Mouse (Mus musculus) forebrain, embryonic 12.5 days (tissue): ENCODE data around the gene Coasy. TPM values are rescaled to one million over a fixed set of nuclear protein-coding genes. Genes with fewer than 3 reads are reported as not detected.

ENCODE experiments used
- ATAC-seq: fragments of 200-750 bp; cut with Nextera tagmentation; 2 replicates; pipeline ENCODE4 v1.8.0; 2017; ENCODE audit warnings: moderate TSS enrichment; ENCODE audit not compliant: low FRiP score
- H3K27ac ChIP-seq: fragments of 300-500 bp; sonication (generic); 2 replicates; pipeline ENCODE4 v1.5.1; 2016; ENCODE audit warnings: mild to moderate bottlenecking
- H3K27me3 ChIP-seq: fragments of 300-500 bp; sonication (generic); 2 replicates; pipeline ENCODE4 v1.6.1; 2016; ENCODE audit warnings: mild to moderate bottlenecking
- H3K36me3 ChIP-seq: fragments of 300-500 bp; sonication (generic); replicated peaks from 2 replicates; pipeline ENCODE4 v1.6.1; 2016; ENCODE audit warnings: mild to moderate bottlenecking
- H3K4me1 ChIP-seq: fragments of 300-500 bp; sonication (generic); 2 replicates; pipeline ENCODE4 v1.6.1; 2016
- H3K4me2 ChIP-seq: fragments of 300-500 bp; sonication (generic); 2 replicates; pipeline ENCODE4 v1.6.1; 2016; ENCODE audit warnings: mild to moderate bottlenecking, moderate library complexity
- H3K4me3 ChIP-seq: fragments of 300-500 bp; sonication (generic); replicated peaks from 2 replicates; pipeline ENCODE4 v1.5.1; 2016; ENCODE audit warnings: mild to moderate bottlenecking
- H3K9ac ChIP-seq: fragments of 300-500 bp; sonication (generic); 2 replicates; pipeline ENCODE4 v1.6.1; 2016; ENCODE audit warnings: mild to moderate bottlenecking
- H3K9me3 ChIP-seq: fragments of 300-500 bp; sonication (generic); 2 replicates; pipeline ENCODE4 v1.6.1; 2016
- WGBS: fragments of 180-500 bp; shearing (Covaris S2); methylation state at CpG from one replicate; pipeline ENCODE4 v1.1.7; 2016; 5-methylcytosine and 5-hydroxymethylcytosine counted together
- polyA plus RNA-seq: library from polyadenylated mRNA; unstranded; fragments of >200 nt; fragmentation: Nextera tagmentation; extraction: Ambion mirVana; gene quantifications from 2 replicates; pipeline ENCODE4 v1.2.1, GENCODE M21; 2016

Coasy gene
- polyA plus RNA-seq: 50.7 and 50.9 TPM in 2 replicates

DNA sequence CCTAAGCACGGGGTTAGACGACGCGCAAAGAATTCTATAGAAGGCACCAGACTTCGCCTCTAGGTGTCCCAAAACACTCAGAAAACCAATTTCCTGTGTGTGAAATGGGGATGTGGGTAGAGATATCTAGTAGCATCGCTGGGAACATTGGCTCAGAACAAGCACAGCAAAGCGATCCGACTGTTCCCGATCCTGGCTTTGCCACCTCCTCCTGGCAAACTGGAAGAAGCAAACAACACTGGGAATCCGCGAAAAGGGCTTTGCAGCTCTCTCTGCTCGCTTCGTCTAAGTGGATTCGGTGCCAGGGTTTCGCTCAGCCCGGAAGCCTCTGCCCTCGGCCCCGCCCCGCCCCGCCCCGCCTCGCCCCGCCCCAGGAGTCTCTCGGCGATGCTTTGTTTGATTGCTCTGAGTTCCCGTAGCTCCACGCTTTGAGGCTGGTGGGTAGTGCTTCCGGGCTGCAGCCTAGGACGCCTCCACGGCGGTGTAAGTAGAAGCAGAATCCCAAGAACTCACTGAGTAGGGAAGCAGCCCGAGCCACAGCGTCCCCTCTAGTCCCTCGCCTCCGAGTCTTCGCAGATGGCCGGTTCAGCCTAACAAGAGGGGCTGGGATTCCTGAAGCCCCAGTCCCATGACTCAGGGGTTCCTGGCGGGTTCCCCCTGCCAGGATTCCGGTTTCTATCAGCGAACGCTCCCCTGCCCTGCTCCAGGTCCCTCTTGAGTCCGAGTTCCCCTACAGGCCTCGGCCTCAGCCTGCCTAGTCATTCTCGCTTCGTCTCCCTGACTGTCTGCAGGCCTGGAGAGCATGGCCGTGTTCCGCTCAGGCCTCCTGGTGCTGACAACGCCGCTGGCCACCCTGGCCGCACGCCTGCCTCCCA lies at the start of gene Coasy:
Gene Coasy, plus strand, starts transcription at position 358 of the 875 bp plus-strand sequence.
- peak within 1 kb of the TSS; percentile 84 for H3K4me3 ChIP-seq
- H3K27ac ChIP-seq: peak within 1 kb of the TSS; percentile 90
- H3K9me3 ChIP-seq: no peaks in the 10 kb centered on the region
- peaks cover 40% of the 10 kb centered on the region for H3K27me3 ChIP-seq
- peaks cover 43% of the 10 kb centered on the region for H3K4me1 ChIP-seq
- under 1% methylated on average over 48 of the region's 51 CpGs for WGBS
- peak within 1 kb of the TSS; percentile 90 for H3K9ac ChIP-seq
- H3K4me2 ChIP-seq: peak within 1 kb of the TSS; percentile 96
- peaks cover 7% of the 10 kb centered on the region for H3K36me3 ChIP-seq
- ATAC-seq: peak; percentile 86

DNA sequence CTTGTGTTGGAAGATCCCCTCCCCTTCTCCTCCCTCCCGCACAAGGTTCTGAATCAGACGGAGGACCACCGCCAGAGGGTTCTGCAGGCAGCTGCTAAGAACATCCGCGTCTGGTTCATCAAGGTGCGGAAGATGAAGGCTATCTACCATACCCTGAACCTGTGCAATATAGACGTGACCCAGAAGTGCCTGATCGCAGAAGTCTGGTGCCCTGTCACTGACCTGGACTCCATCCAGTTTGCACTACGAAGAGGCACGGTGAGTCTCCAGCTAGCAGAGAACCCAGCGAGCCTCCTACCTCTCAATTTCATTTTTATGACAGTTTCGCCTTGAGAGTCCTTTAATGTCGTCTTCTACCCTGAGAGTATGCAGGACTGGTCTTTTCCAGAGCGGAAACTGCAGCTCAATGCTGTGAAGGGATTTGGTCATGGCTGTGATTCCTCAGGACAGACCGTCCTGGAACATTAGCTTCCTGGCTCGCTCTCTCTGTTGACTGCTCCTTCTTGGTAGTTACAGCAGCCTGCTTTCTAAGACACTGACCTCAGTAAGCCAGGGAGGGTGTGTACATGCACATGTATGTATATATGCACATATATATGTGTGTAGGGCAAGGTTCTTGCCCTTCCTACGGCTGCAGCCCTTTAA lies 48.4 kb upstream of the Coasy start:
- no peaks in the 10 kb centered on the region for H3K27me3 ChIP-seq
- WGBS: 94% methylated on average over 17 of the region's 17 CpGs
- no peak for ATAC-seq
- H3K4me2 ChIP-seq: no peak overlapping the region
- no peaks in the 10 kb centered on the region for H3K4me1 ChIP-seq
- no peak overlapping the region for H3K4me3 ChIP-seq
- no peak overlapping the region for H3K27ac ChIP-seq
- H3K36me3 ChIP-seq: peaks cover 79% of the 10 kb centered on the region
- no peak overlapping the region for H3K9ac ChIP-seq
- no peaks in the 10 kb centered on the region for H3K9me3 ChIP-seq

DNA sequence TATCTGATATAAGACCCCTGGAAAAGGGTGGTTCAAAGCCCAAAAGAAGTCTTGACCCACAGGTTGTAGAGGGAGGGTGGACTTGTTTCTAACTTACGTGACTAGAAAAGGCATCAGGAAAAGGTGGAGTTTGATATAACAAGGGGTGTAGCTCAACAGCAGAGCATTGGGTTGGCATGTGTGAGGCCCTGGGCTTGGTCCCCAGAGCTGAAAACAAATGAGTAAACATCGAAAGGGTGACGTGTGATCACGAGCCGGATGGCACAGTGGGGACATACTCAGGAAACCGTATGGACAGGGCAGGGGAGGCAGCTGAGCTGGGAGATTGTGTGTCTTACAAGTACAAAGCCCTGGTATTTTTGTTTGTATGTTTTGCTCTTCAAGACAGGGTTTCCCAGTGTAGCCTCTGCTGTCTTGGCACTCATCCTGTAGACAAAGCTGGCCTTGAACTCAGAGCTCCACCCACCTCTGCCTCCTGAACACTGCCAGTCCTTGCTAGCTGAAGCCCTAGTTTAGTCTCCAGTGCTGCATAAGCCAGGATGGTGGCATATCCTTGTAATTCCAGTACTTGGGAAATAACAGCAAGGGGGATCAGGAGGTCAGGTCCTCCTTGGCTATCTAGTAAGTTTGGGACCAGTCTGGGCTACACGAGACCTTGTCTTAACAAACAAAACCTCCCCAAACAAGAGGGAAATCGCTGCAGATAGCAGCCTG lies 47.6 kb upstream of the Coasy start:
- H3K4me3 ChIP-seq: no peak overlapping the region
- H3K4me2 ChIP-seq: no peak overlapping the region
- no peak overlapping the region for H3K9ac ChIP-seq
- no peak for ATAC-seq
- H3K9me3 ChIP-seq: no peaks in the 10 kb centered on the region
- H3K27me3 ChIP-seq: no peaks in the 10 kb centered on the region
- H3K36me3 ChIP-seq: peaks cover 81% of the 10 kb centered on the region
- no peak overlapping the region for H3K27ac ChIP-seq
- WGBS: 93% methylated on average over 8 of the region's 8 CpGs
- H3K4me1 ChIP-seq: no peaks in the 10 kb centered on the region

DNA sequence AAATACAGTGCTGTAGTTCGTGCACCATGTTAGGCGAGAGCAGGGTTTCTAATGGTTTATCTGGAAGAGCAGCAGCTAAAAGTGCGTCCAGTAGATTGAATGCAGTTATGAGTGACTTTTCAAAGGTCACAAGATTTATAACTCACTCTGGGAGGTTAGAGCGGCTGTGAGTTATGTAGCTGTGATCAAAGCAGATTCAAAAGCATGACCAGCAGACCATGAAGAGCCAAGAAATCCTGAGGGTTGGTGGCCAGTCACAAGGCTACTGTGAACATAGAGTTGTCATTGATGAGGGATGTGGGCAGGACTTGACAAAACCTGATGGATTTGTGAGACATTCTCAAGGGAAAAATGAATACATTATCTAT lies 47.1 kb upstream of the Coasy start:
- no peaks in the 10 kb centered on the region for H3K27me3 ChIP-seq
- 91% methylated on average over 4 of the region's 4 CpGs for WGBS
- no peak for ATAC-seq
- H3K4me2 ChIP-seq: no peak overlapping the region
- no peak overlapping the region for H3K9ac ChIP-seq
- H3K4me1 ChIP-seq: no peaks in the 10 kb centered on the region
- no peak overlapping the region for H3K4me3 ChIP-seq
- no peak overlapping the region for H3K27ac ChIP-seq
- no peaks in the 10 kb centered on the region for H3K9me3 ChIP-seq
- peaks cover 81% of the 10 kb centered on the region for H3K36me3 ChIP-seq

DNA sequence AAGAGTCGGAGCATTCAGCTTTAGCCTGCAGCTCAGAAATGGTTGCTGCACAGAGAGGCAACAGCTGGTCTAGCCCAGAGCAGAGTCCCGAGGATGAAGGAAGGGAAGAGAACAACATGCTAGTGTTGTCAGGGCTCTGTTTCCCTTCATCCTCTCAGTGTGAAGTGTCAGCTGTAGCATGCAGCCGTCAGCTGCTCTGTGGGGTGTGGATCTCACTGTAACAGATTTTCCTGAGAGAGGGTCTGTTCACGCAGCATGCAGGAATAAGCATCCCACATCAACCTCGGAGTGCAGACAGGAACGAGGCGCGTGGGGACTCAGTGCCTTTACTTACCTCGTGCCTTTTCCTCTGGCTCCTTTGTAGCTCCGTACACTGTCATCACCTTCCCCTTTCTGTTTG lies 44.6 kb upstream of the Coasy start:
- H3K4me2 ChIP-seq: no peak overlapping the region

DNA sequence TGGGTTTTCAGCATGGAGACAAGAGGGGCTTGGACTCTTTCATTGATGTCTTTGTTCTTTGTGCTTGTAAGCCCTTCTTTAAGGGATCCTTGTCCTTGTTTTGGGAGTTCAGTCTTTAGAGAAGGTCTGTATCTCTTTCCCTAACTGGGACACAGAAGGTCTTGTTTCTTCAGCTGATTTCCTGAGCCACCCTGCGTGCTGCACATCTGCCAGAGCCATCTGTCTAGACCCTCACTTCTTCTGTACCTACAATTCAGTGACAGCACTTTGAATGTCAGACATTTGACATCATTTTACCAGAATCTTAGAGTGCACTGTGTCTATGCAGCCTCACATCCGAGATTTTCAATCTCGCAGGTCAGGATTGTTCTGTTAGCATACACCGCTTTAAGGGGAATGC lies 36.5 kb upstream of the Coasy start:
- no peak overlapping the region for H3K4me2 ChIP-seq
- peaks cover 91% of the 10 kb centered on the region for H3K36me3 ChIP-seq
- H3K4me3 ChIP-seq: no peak overlapping the region
- no peak for ATAC-seq
- H3K4me1 ChIP-seq: no peaks in the 10 kb centered on the region
- H3K9ac ChIP-seq: no peak overlapping the region
- H3K27me3 ChIP-seq: no peaks in the 10 kb centered on the region
- H3K9me3 ChIP-seq: no peaks in the 10 kb centered on the region
- H3K27ac ChIP-seq: no peak overlapping the region
- WGBS: 92% methylated on average over 4 of the region's 4 CpGs

More for the DNA sequence above, 44.6 kb upstream of the Coasy start:
- no peak for ATAC-seq
- H3K27ac ChIP-seq: no peak overlapping the region
- H3K27me3 ChIP-seq: no peaks in the 10 kb centered on the region
- WGBS: 89% methylated on average over 10 of the region's 10 CpGs
- H3K9me3 ChIP-seq: no peaks in the 10 kb centered on the region
- H3K9ac ChIP-seq: no peak overlapping the region
- no peak overlapping the region for H3K4me3 ChIP-seq
- H3K4me1 ChIP-seq: no peaks in the 10 kb centered on the region
- H3K36me3 ChIP-seq: peaks cover 90% of the 10 kb centered on the region

DNA sequence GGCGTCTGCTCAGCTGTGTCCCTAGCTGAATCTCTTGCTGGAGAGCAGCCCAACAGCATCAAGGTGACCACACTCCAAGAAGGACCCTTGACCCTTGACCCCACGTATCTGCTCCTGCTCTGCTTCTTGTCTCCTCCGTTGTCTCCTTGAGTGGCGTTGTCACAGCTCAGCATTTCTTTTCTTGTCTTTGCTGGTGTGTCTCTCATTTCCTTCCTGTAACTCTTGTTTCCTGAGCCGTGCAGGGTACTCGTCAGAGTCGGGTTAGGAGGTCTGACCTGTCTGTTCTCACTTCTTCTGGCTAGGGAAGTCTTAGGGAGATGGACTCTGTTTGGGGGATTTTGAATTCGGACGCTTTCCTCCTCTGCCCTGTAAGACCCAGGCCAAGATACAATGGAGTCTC lies 35.9 kb upstream of the Coasy start:
- ATAC-seq: no peak
- H3K4me2 ChIP-seq: no peak overlapping the region
- H3K9ac ChIP-seq: no peak overlapping the region
- no peaks in the 10 kb centered on the region for H3K9me3 ChIP-seq
- 69% methylated on average over 9 of the region's 9 CpGs for WGBS
- no peak overlapping the region for H3K27ac ChIP-seq
- H3K4me3 ChIP-seq: no peak overlapping the region
- H3K36me3 ChIP-seq: peaks cover 91% of the 10 kb centered on the region
- H3K4me1 ChIP-seq: no peaks in the 10 kb centered on the region
- no peaks in the 10 kb centered on the region for H3K27me3 ChIP-seq

DNA sequence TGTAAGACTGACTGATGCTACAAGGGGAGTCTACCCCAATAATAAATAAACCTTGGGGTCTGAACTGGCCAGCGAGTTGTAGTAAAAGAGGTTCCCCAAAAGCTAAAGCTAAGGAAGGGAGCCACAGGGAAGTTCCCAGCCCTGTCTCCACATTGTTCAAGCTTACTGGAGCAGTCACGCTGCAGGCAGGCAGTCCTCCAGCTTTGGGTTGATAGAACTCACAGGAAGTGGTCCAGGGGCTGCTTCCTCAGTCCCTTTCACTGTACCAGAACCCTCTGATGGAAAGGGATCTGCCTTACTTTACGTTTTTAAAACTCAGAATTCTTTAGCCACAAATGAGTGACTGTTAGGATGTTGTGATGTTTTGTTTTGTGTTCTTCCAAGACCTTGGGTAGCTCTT lies 34.9 kb upstream of the Coasy start:
- H3K27me3 ChIP-seq: no peaks in the 10 kb centered on the region
- H3K4me2 ChIP-seq: no peak overlapping the region
- no peak overlapping the region for H3K9ac ChIP-seq
- peaks cover 91% of the 10 kb centered on the region for H3K36me3 ChIP-seq
- 87% methylated on average over 3 of the region's 3 CpGs for WGBS
- ATAC-seq: no peak
- H3K9me3 ChIP-seq: no peaks in the 10 kb centered on the region
- no peak overlapping the region for H3K27ac ChIP-seq
- no peak overlapping the region for H3K4me3 ChIP-seq
- no peaks in the 10 kb centered on the region for H3K4me1 ChIP-seq

DNA sequence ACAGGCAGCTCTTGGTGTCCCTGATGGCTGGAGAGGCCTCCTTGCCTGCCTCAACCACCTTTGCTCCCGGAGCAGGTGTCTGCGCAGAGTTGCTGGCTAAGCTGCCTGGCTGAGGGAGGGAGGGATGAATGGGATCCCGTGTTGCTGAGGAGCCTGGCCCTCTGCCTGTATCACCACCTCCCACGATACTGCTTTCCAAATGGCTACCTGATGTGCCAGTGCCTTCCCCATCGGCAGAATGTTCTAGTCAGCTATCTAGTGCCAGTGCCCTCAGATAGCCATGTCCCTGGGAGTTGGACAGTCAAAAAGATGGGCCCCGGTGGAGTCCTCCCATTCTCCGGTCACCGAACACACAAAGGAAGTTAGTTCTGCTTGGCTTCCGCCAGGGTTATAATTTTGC lies 32.0 kb upstream of the Coasy start:
- H3K4me1 ChIP-seq: no peaks in the 10 kb centered on the region
- no peak overlapping the region for H3K9ac ChIP-seq
- no peak overlapping the region for H3K27ac ChIP-seq
- H3K9me3 ChIP-seq: no peaks in the 10 kb centered on the region
- 88% methylated on average over 9 of the region's 9 CpGs for WGBS
- ATAC-seq: no peak
- H3K4me3 ChIP-seq: no peak overlapping the region
- peaks cover 87% of the 10 kb centered on the region for H3K36me3 ChIP-seq
- no peak overlapping the region for H3K4me2 ChIP-seq
- no peaks in the 10 kb centered on the region for H3K27me3 ChIP-seq

DNA sequence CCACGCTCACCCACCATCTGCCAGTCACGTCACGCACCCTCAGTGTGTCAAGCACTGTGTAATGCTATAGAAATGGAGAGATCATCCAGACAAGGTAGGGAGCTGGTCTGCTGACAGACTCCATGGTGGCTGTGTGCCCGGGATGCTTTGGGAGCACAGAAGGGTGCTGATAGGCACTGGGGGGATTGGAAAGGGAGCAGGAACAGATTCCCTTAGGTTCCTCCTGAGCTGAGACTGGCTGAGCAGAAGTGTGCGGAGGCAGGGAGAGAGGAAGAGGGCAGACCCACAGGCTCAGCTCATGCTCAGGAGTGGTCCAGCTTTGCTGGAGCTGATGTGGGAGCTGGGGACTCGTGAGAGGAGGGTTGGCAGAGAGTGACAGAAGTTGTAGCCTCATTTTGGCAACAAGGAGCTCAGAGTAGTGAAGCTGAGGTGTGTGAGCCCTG lies 31.3 kb upstream of the Coasy start:
- WGBS: 89% methylated on average over 6 of the region's 6 CpGs
- ATAC-seq: no peak
- Histone ChIP-seq H3K36me3 (peaks cover 86% of the 10 kb centered on the region), H3K27me3 (no peaks in the 10 kb centered on the region), H3K9ac (no peak overlapping the region), H3K4me2 (no peak overlapping the region), H3K9me3 (no peaks in the 10 kb centered on the region), H3K27ac (no peak overlapping the region), H3K4me3 (no peak overlapping the region), H3K4me1 (no peaks in the 10 kb centered on the region)

DNA sequence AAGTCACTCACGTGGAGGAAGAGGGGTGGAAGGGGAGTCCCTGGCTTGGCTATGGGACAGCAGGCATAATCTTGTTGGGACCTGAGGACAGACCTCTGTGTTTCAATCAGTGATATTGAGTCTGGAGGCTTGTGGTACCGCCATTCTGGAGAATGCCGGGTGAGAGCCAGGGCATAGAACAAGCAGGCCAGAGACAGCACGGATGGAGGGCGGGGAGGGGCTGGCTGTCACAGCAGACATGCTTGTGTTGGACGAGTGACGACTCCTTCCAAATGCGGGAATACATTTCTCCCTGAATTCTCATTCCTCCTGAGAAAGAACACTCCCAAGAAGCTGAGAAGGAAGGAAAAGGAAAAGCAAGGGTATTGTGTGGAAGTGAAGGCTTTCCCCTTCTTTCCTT lies 30.7 kb upstream of the Coasy start:
- H3K27me3 ChIP-seq: no peaks in the 10 kb centered on the region
- H3K9ac ChIP-seq: no peak overlapping the region
- no peak for ATAC-seq
- no peak overlapping the region for H3K4me3 ChIP-seq
- 90% methylated on average over 8 of the region's 8 CpGs for WGBS
- H3K9me3 ChIP-seq: no peaks in the 10 kb centered on the region
- H3K27ac ChIP-seq: no peak overlapping the region
- H3K4me1 ChIP-seq: no peaks in the 10 kb centered on the region
- H3K36me3 ChIP-seq: peaks cover 82% of the 10 kb centered on the region
- no peak overlapping the region for H3K4me2 ChIP-seq

DNA sequence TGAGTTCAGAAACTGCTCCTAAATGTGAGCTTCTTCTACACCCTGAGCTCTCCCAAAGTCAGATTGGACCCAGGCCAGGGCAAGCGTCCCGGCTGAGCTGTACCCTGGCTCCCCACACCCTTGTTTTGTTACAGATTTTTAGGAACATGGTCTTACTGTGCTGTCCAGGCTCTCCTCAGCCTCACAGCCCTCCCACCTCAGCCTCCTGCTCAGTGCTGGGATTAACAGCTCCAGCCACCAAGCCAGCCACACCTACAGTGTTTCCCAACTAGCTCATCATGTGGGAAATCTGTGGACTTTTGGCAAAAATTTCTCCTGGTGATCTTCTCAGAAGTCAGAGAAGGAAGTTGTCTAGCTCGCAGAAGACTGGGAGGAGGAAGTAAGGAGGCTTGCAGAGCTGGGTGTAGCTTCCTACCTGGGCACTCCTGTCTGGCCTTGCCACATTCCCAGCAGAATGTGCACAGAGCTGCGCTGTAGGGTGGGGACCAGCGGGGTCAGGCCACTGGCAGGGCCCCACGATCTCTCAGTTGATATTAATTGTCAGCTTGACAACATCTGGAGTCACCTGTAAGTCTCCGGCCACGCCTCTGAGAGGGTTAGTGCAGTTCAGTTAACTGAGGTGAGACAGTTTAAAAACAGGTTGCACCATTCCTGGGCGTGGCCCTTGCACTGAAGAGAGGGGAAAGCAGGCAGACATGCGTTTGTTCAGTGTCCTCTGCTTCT lies 29.5 kb upstream of the Coasy start:
- peaks cover 85% of the 10 kb centered on the region for H3K36me3 ChIP-seq

More for the DNA sequence above, 29.5 kb upstream of the Coasy start:
- Histone ChIP-seq H3K9me3 (no peaks in the 10 kb centered on the region), H3K4me2 (no peak overlapping the region), H3K27ac (no peak overlapping the region), H3K27me3 (no peaks in the 10 kb centered on the region), H3K4me3 (no peak overlapping the region), H3K4me1 (no peaks in the 10 kb centered on the region), H3K9ac (no peak overlapping the region)
- no peak for ATAC-seq
- 92% methylated on average over 10 of the region's 10 CpGs for WGBS
